Mouse (Mus musculus) MEL (cell line): Measurements from ENCODE around the gene Tmem269. TPM values are rescaled to one million over a fixed set of nuclear protein-coding genes. Genes with fewer than 3 reads are reported as not detected.

ENCODE experiments used
- DNase-seq: peaks from one replicate; pipeline ENCODE4 v3.0.0; 2011; ENCODE audit warnings: low read depth, low spot score
- H3K27ac ChIP-seq: 2 replicates; pipeline ENCODE4 v1.5.1; 2012; ENCODE audit warnings: low read depth, mild to moderate bottlenecking, control low read depth, low read length, moderate library complexity; ENCODE audit not compliant: control insufficient read depth
- H3K27me3 ChIP-seq, 2 experiments: fragments of 150-350 bp in 1 of 2; sonication (generic) in 1 of 2; 2 replicates each; pipeline ENCODE4 v1.6.1; 2012; ENCODE audit warnings: low read length in 2 of 2, mild to moderate bottlenecking in 2 of 2, improper control_type of control experiment in 1 of 2, moderate library complexity in 1 of 2; ENCODE audit not compliant: insufficient read depth in 2 of 2, control insufficient read depth in 1 of 2
- H3K36me3 ChIP-seq, 2 experiments: 2 replicates each; pipeline ENCODE4 v1.6.1; 2012 to 2014; ENCODE audit warnings: low read length in 2 of 2, improper control_type of control experiment in 1 of 2, inconsistent platforms in 1 of 2, mild to moderate bottlenecking in 1 of 2; ENCODE audit not compliant: insufficient read depth in 2 of 2, control insufficient read depth in 1 of 2
- H3K4me1 ChIP-seq, 2 experiments: fragments of 150-350 bp in 1 of 2; sonication (generic) in 1 of 2; 2 replicates each; pipeline ENCODE4 v1.6.1; 2012; ENCODE audit warnings: low read length in 2 of 2, improper control_type of control experiment in 1 of 2, mild to moderate bottlenecking in 1 of 2; ENCODE audit not compliant: insufficient read depth in 2 of 2, control insufficient read depth in 1 of 2
- H3K4me3 ChIP-seq, 2 experiments: fragments of 150-350 bp in 1 of 2; sonication (generic) in 1 of 2; 2 replicates each; pipeline ENCODE4 v1.5.1; 2012; ENCODE audit warnings: low read depth in 2 of 2, low read length in 2 of 2, mild to moderate bottlenecking in 2 of 2, moderate library complexity in 2 of 2, control low read depth in 1 of 2, improper control_type of control experiment in 1 of 2; ENCODE audit not compliant: control insufficient read depth in 1 of 2, insufficient read depth in 1 of 2
- H3K79me2 ChIP-seq: 2 replicates; pipeline ENCODE4 v1.6.1; 2012; ENCODE audit warnings: mild to moderate bottlenecking, low read length, moderate library complexity; ENCODE audit not compliant: control insufficient read depth, poor library complexity, insufficient read depth
- H3K9ac ChIP-seq: 2 replicates; pipeline ENCODE4 v1.6.1; 2012; ENCODE audit warnings: low read depth, mild to moderate bottlenecking, control low read depth, low read length, moderate library complexity; ENCODE audit not compliant: control insufficient read depth, poor library complexity, severe bottlenecking
- H3K9me3 ChIP-seq: fragments of 150-350 bp; sonication (generic); replicated peaks from 2 replicates; pipeline ENCODE4 v1.6.1; 2012; ENCODE audit warnings: mild to moderate bottlenecking, low read length, improper control_type of control experiment, moderate library complexity; ENCODE audit not compliant: insufficient read depth
- CHD1 ChIP-seq: IDR thresholded peaks from 2 replicates; pipeline ENCODE4 v1.6.1; 2012; ENCODE audit warnings: low read depth, mild to moderate bottlenecking, inconsistent platforms, low read length, improper control_type of control experiment
- EP300 ChIP-seq, 2 experiments: IDR thresholded peaks; 2 replicates each; pipeline ENCODE4 v1.6.1; 2011; ENCODE audit warnings: improper control_type of control experiment in 2 of 2, low read length in 2 of 2, low read depth in 1 of 2, mild to moderate bottlenecking in 1 of 2
- MAFK ChIP-seq: IDR thresholded peaks from 2 replicates; pipeline ENCODE4 v1.6.1; 2011; ENCODE audit warnings: low read depth, mild to moderate bottlenecking, low read length, improper control_type of control experiment, borderline replicate concordance
- MAX ChIP-seq: IDR thresholded peaks from 2 replicates; pipeline ENCODE4 v1.6.1; 2011; ENCODE audit warnings: low read length, improper control_type of control experiment
- MEF2A ChIP-seq: IDR thresholded peaks from 2 replicates; pipeline ENCODE4 v1.6.1; 2014; ENCODE audit warnings: low read depth, mild to moderate bottlenecking, inconsistent platforms, low read length, improper control_type of control experiment; ENCODE audit not compliant: poor library complexity, insufficient replicate concordance, severe bottlenecking; ENCODE audit errors: extremely low read depth
- NELFE ChIP-seq: IDR thresholded peaks from 2 replicates; pipeline ENCODE4 v1.6.1; 2011; ENCODE audit warnings: low read depth, low read length, improper control_type of control experiment
- POLR2A ChIP-seq, 2 experiments: IDR thresholded peaks; 2 replicates each; pipeline ENCODE4 v1.6.1; 2011 to 2012; ENCODE audit warnings: low read length in 2 of 2, mild to moderate bottlenecking in 2 of 2, control low read depth in 1 of 2, improper control_type of control experiment in 1 of 2, low read depth in 1 of 2, moderate library complexity in 1 of 2; ENCODE audit not compliant: control insufficient read depth in 1 of 2, insufficient read depth in 1 of 2, poor library complexity in 1 of 2
- POLR2AphosphoS2 ChIP-seq: IDR thresholded peaks from 2 replicates; pipeline ENCODE4 v1.6.1; 2011; ENCODE audit warnings: low read length, improper control_type of control experiment
- TAL1 ChIP-seq: IDR thresholded peaks from 2 replicates; pipeline ENCODE4 v1.6.1; 2012; ENCODE audit warnings: mild to moderate bottlenecking, inconsistent platforms, low read length, moderate library complexity, mixed read lengths
- TBP ChIP-seq: IDR thresholded peaks from 2 replicates; pipeline ENCODE4 v1.8.0; 2011; ENCODE audit warnings: low read depth, low read length, improper control_type of control experiment
- TCF12 ChIP-seq: IDR thresholded peaks from 2 replicates; pipeline ENCODE4 v1.6.1; 2014; ENCODE audit warnings: low read depth, mild to moderate bottlenecking, inconsistent platforms, low read length, improper control_type of control experiment, moderate library complexity
- ZMIZ1 ChIP-seq: IDR thresholded peaks from 2 replicates; pipeline ENCODE4 v1.6.1; 2012; ENCODE audit warnings: low read depth, mild to moderate bottlenecking, inconsistent platforms, low read length, improper control_type of control experiment, moderate library complexity
- polyA plus RNA-seq, 2 experiments: library from polyadenylated mRNA; stranded (reverse) in 1 of 2; unstranded in 1 of 2; fragments of >175 nt in 1 of 2; fragments of >200 nt in 1 of 2; gene quantifications; 2 replicates each; pipeline versions ENCODE4 v1.2.1 to v1.2.4; 2012; ENCODE audit warnings: low replicate concordance in 2 of 2, low read depth in 1 of 2; ENCODE audit not compliant: insufficient read length in 2 of 2, insufficient read depth in 1 of 2, missing spikeins in 1 of 2
- total RNA-seq: library from RNA; depleted of rRNA; stranded (reverse); fragments of 300-350 nt; gene quantifications from 2 replicates; pipeline ENCODE4 v1.2.3, GENCODE M21; 2012

Gene Tmem269
- total and polyA plus RNA-seq, 3 experiments: 0.07 TPM; not detected in 2

GRCm38 (mm10) chr4:119188060-119188785, 29.8 kb downstream of the Tmem269 start (continued):
- peak; percentile 50 to 86; a peak in 3 of 4 replicates for TF ChIP-seq POLR2A (IDR thresholded peaks at IDR 0.05; ENCODE audit: control insufficient read depth in 1 of 2, insufficient read depth in 1 of 2, low read depth in 1 of 2, low read length in 2 of 2, poor library complexity in 1 of 2)
- peak; percentile 76 for TF ChIP-seq ZMIZ1
- peak; percentile 29; the same call in 1 of the 2 replicates for TF ChIP-seq CHD1
- peak; percentile 50 for TF ChIP-seq POLR2AphosphoS2
- TF ChIP-seq TCF12: peak; percentile 67; the same call in 1 of the 2 replicates
- TF ChIP-seq MAX: 0 out of 2 replicates have a peak, but pooled peaks have one; percentile 44
- no peak for TF ChIP-seq TAL1

- H3K27me3 ChIP-seq: no peaks in the 10 kb centered on the region
- H3K79me2 ChIP-seq: peaks cover 45% of the 10 kb centered on the region
- H3K4me1 ChIP-seq: peaks cover 4 to 45% of the 10 kb centered on the region in 2 experiments
- H3K9ac ChIP-seq: no peak overlapping the region
- H3K9me3 ChIP-seq: no peaks in the 10 kb centered on the region
- H3K4me3 ChIP-seq: no peak overlapping the region; a peak in 1 of 4 replicates
- DNase-seq: no peak
- peaks cover 16 to 53% of the 10 kb centered on the region in 2 experiments for H3K36me3 ChIP-seq
- H3K27ac ChIP-seq: no peak overlapping the region
- TF ChIP-seq NELFE: no peak
- no peak for TF ChIP-seq TBP
- TF ChIP-seq EP300 (IDR thresholded peaks at IDR 0.05; ENCODE audit: low read depth in 1 of 2, low read length in 2 of 2): no peak
- no peak for TF ChIP-seq MEF2A
- TF ChIP-seq MAX: no peak
- no peak for TF ChIP-seq MAFK
- no peak for TF ChIP-seq ZMIZ1
Measured at GRCm38 (mm10) chr4:119185771-119186170, 32.2 kb downstream of the Tmem269 start.

- H3K4me3 ChIP-seq: no peak overlapping the region
- no peak for DNase-seq
- TF ChIP-seq EP300 (IDR thresholded peaks at IDR 0.05; ENCODE audit: low read depth in 1 of 2, low read length in 2 of 2) (no peak), POLR2AphosphoS2 (0 out of 2 replicates have a peak, but pooled peaks have one; percentile 17)
- TF ChIP-seq, all 39 proteins: peak for 1
- no peak overlapping the region for H3K27ac ChIP-seq
- no peaks in the 10 kb centered on the region for H3K9me3 ChIP-seq
- peaks cover 33% of the 10 kb centered on the region for H3K79me2 ChIP-seq
- H3K4me1 ChIP-seq: peaks cover 4 to 48% of the 10 kb centered on the region in 2 experiments
- H3K36me3 ChIP-seq: peaks cover 20 to 62% of the 10 kb centered on the region in 2 experiments
- no peak overlapping the region for H3K9ac ChIP-seq
- H3K27me3 ChIP-seq: no peaks in the 10 kb centered on the region
Measured at GRCm38 (mm10) chr4:119183525-119183924, 34.5 kb downstream of the Tmem269 start.
